Mouse (Mus musculus) CH12.LX (cell line): ENCODE measurements around the gene Tkt.

Source experiments
- CTCF ChIP-seq, 2 experiments: IDR thresholded peaks in 1 of 2; conservative IDR thresholded peaks in 1 of 2; 2 replicates each; pipeline ENCODE4 v1.5.1; 2011 to 2012; ENCODE audit warnings: low read depth in 2 of 2, low read length in 2 of 2, improper control_type of control experiment in 1 of 2, inconsistent platforms in 1 of 2, mild to moderate bottlenecking in 1 of 2, moderate library complexity in 1 of 2
- EP300 ChIP-seq: IDR thresholded peaks from 2 replicates; pipeline ENCODE4 v1.6.1; 2011; ENCODE audit warnings: low read length, improper control_type of control experiment
- GABPA ChIP-seq: IDR thresholded peaks from 2 replicates; pipeline ENCODE4 v1.6.1; 2012; ENCODE audit warnings: low read depth, low read length, improper control_type of control experiment, inconsistent platforms; ENCODE audit not compliant: insufficient replicate concordance
- KAT2A ChIP-seq: IDR thresholded peaks from 2 replicates; pipeline ENCODE4 v1.6.1; 2012; ENCODE audit warnings: low read length, improper control_type of control experiment, inconsistent platforms; ENCODE audit not compliant: insufficient replicate concordance
- MAFK ChIP-seq: IDR thresholded peaks from 2 replicates; pipeline ENCODE4 v1.6.1; 2011; ENCODE audit warnings: low read length, improper control_type of control experiment; ENCODE audit not compliant: insufficient replicate concordance
- RAD21 ChIP-seq: IDR thresholded peaks from 2 replicates; pipeline ENCODE4 v1.6.1; 2011; ENCODE audit warnings: low read depth, mild to moderate bottlenecking, low read length, improper control_type of control experiment, moderate library complexity
- SIN3A ChIP-seq: IDR thresholded peaks from 2 replicates; pipeline ENCODE4 v1.6.1; 2012; ENCODE audit warnings: low read length, improper control_type of control experiment, inconsistent platforms
- ZC3H11A ChIP-seq: IDR thresholded peaks from 2 replicates; pipeline ENCODE4 v1.6.1; 2012; ENCODE audit warnings: low read depth, mild to moderate bottlenecking, inconsistent platforms, low read length, improper control_type of control experiment
- ZNF384 ChIP-seq: IDR thresholded peaks from 2 replicates; pipeline ENCODE4 v1.6.1; 2012; ENCODE audit warnings: low read depth, low read length, improper control_type of control experiment, inconsistent platforms

- TF ChIP-seq GABPA (no peak), RAD21 (no peak), SIN3A (peak; percentile 57), ZC3H11A (no peak), EP300 (peak; percentile 23; the same call in 1 of the 2 replicates), CTCF (conservative IDR thresholded peaks at IDR 0.05 in 1 of 2, IDR thresholded peaks at IDR 0.05 in 1 of 2; ENCODE audit: low read depth in 2 of 2, low read length in 2 of 2) (no peak), ZNF384 (no peak), KAT2A (no peak), MAFK (no peak)
Measured at GRCm38 (mm10) chr14:30548965-30549776, 1.0 kb downstream of the Tkt start.
